Mouse (Mus musculus): ENCODE measurements around the gene Vcp.

- no peak for TF ChIP-seq POLR2A (IDR thresholded peaks at IDR 0.05; ENCODE audit: low read depth, low read length)
- no peak for TF ChIP-seq CTCF (conservative IDR thresholded peaks at IDR 0.05; ENCODE audit: insufficient read depth, insufficient read length, low read depth, low read length)
These were observed 55.3 kb downstream of the Vcp start for GRCm38 (mm10) chr4:42945043-42945442.
